Mouse (Mus musculus) adrenal gland, postnatal 36 days (tissue): ENCODE measurements around the gene Rapgef5. TPM values are rescaled to one million over a fixed set of nuclear protein-coding genes. Genes with fewer than 3 reads are reported as not detected.
A peak's percentile ranks its signal among the peaks of the same experiment; 100 is the strongest.

Experiments used
- DNase-seq, 2 experiments: peaks; one replicate each; pipeline ENCODE4 v3.0.0; 2021; ENCODE audit warnings: mixed read lengths in 1 of 2
- total RNA-seq, 2 experiments: library from RNA; stranded (reverse); gene quantifications; 2 replicates each; pipeline ENCODE4 v1.2.3; 2021

Gene Rapgef5
- total RNA-seq, 2 experiments from 2014 or later = 35.2 to 43.7 TPM

GRCm38 (mm10) chr12:117669610-117670400 is 153.5 kb downstream of the Rapgef5 start:
- DNase-seq = no peak

- DNase-seq = no peak
Measured at GRCm38 (mm10) chr12:117673188-117673587, 156.9 kb downstream of the Rapgef5 start.

- no peak for DNase-seq
Measured at GRCm38 (mm10) chr12:117674511-117674910, 158.2 kb downstream of the Rapgef5 start.

DNA sequence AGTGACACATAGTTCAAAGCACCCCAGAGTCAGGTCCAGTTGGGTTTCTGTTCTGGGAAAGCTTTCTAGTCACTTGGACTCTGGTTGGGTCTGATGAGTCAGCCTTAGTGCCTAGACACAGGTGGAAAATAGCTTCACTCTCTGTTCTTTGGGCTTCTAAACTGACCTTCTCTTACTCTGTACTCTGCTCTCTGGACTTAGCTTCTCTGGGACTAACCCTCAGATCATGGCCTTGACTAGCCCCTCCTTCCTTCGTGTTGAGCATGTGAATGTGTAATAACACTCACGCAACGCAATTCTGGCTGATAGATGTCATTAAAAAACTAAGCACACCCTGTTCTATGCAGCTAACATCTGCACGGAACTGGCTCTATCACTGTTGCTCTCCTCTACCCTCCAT is 160.0 kb downstream of the Rapgef5 start:
- no peak for DNase-seq

- DNase-seq = no peak
Measured at GRCm38 (mm10) chr12:117678916-117679315, 162.6 kb downstream of the Rapgef5 start.

DNA sequence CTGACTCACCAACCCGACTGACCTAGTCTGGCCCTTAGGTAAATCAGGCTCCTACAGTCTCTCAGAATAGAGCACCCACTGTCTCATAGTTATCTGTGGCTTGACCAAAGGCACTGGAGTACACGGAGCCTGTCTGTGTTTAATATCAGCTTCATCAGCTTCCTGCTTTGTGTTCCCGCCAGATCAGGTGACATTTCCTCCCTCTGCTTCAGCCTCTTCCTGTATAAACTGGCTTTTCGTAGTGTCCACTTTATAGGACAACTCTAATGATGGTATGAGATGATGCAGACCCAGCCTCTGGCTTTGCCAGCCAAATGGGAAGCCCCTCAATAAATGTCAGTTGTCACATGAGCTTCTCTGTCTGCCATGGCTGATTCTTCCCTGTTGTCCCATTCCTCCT is 163.5 kb downstream of the Rapgef5 start:
- DNase-seq = no peak

GRCm38 (mm10) chr12:117681273-117681672 is 165.0 kb downstream of the Rapgef5 start:
- peak; percentile 26 to 60 for DNase-seq

- DNase-seq = no peak
Measured at GRCm38 (mm10) chr12:117683377-117683776, 167.1 kb downstream of the Rapgef5 start.

DNA sequence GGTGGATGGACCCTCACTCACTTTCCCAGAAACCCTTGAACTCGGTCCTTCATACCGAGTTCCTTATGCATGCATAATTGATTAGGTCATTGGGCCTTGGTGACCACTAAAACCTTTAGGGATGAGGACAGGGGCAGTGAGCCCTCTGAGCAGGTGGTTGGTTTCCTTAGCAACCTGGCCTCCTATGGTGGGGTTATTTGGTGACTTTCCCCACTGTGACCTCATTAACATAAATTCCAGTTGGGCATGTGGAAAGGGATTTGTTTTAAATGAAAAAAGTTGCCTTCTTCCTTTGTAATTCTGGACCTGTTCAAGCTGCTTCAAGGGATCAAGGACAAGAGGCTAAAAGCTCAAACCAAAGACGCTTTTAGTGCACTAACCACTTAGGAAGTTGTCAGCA is 167.7 kb downstream of the Rapgef5 start:
- no peak for DNase-seq

GRCm38 (mm10) chr12:117684788-117685187 is 168.5 kb downstream of the Rapgef5 start:
- no peak for DNase-seq

GRCm38 (mm10) chr12:117685336-117685735 is 169.1 kb downstream of the Rapgef5 start:
- DNase-seq = no peak

GRCm38 (mm10) chr12:117686732-117687131 is 170.5 kb downstream of the Rapgef5 start:
- DNase-seq = no peak

- peak; percentile 50 to 66 for DNase-seq
Measured at GRCm38 (mm10) chr12:117688655-117689548, 172.6 kb downstream of the Rapgef5 start.

GRCm38 (mm10) chr12:117691336-117691735 is 175.1 kb downstream of the Rapgef5 start:
- DNase-seq = no peak

DNA sequence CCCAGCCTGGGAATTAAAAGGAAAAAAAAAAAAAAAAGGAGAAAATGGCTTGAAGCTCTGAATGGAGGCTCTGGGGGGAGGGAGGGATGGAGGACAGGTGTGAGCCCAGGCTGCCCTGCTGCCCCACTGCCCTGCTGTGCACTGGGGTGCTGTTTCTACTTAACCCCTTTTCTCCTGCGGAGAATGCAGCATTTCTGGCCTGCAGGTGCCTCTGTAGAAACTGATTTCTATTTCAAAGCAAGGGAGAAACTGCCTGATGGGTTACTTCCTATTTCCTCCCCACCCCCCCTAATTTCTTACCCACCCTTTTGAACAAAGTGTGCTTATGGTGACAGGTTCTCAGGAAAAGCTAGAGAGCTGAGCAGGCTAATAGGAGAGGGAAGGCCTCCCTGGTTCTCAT is 176.5 kb downstream of the Rapgef5 start:
- no peak for DNase-seq

- DNase-seq = peak; percentile 26 to 28
Measured at GRCm38 (mm10) chr12:117699950-117700665, 183.8 kb downstream of the Rapgef5 start.

DNA sequence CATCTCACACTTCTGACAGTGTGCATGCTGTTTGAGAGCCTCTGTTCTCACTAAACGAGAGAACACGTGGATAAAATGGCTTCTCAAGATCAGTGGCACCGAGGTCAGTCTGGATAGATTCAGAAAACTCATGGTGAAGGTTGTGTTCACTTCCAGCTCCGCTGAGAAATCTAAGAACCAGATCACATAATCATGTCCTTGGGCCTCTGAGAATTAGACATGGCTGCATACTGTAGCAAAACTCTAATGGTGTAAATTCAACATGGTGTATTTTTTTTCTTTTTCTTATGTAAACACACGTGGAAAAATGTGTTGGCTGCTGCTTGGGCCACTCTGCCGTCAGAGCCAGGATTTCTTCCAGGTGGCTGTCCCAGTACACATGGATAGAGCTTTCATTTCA is 184.6 kb downstream of the Rapgef5 start:
- DNase-seq = no peak

- DNase-seq = no peak
Measured at GRCm38 (mm10) chr12:117702291-117702690, 186.0 kb downstream of the Rapgef5 start.

GRCm38 (mm10) chr12:117702928-117703327 is 186.6 kb downstream of the Rapgef5 start:
- no peak for DNase-seq

DNA sequence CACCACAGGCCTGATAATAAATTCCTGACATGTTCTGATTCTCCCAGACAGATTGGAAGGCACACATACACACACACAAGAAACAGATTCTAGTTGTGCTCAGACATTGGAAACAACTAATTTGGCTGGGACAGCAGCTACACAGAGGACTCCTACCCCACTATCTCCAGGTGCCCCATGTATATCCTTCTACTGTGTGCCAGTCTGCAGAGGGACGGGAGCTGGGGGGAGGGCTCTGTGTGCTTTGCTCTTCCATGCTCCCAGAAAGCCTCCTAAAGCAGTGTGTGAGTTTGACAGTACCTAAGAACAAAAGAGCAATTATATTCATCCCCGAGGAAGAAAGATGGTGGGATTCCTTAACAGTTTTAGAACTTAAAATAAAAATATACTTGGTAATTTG is 187.1 kb downstream of the Rapgef5 start:
- DNase-seq = no peak

GRCm38 (mm10) chr12:117705308-117705707 is 189.0 kb downstream of the Rapgef5 start:
- no peak for DNase-seq

DNA sequence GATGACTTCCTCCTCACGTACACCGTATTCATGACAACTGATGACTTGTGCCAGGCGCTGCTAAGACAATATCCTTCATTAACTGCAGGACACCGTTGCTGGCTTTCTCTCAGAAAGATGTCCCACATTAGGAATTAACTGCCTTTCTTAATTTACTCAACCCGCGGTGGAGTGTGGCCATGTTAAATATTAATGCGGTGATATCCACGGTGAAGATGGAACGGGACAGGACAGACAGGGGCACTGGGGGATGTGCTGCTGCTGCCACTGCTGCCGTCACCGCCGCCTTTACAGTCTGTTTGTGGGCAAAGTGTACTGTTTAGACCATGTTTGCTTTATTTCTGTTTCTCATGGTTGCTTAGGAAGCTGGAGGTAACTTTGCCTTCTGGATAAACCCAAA is 193.0 kb downstream of the Rapgef5 start:
- DNase-seq = no peak

DNA sequence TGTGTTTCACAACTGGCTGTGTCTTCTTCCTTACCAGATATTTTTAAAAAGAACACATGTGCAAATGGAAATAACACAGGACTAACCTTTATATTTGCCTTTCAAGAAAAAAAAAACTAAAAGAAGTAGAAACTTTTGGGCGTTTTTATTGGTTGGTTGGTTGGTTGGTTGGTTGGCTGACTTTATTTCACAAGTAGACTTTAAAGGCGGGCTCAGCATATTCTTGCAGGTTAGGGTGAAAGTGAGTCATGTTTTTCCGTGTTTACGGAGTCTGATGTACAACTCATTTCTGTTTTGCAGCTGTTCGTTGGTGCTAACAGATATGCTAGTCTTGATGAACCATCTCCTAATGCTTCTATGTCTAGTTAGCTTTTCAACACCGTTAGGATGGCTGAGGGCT is 196.2 kb downstream of the Rapgef5 start:
- no peak for DNase-seq
